In the genomic region with DNA sequence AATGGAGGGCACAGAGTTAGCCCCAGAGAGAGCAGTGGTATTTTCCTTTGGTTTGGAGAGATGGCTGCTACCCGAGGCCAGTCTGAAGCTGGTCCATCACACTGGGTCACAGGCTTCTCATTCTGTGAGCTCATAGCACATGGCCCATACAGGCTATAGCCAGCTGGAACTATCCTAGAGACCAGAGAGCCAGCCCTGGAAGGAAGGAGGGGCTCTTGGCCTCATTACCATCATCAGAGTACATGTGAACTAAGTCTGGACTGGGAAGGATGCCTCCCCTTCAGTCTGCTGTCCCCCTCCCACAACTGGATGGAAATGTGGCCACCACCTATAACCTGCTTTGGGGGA, we compare ENCODE assay signal across 16 mouse cellular contexts.
A peak's percentile ranks its signal among the peaks of the same experiment; 100 is the strongest.
DNase-seq lines count a peak whose midpoint lies in the region; ATAC-seq lines count a peak whose summit lies in the region.
"Had no signal": no experiment of that assay in that cellular context is flagged by ENCODE, and none has a peak within 500 bp of the region (broad histone marks: within the 10 kb centered on the region; RNA-seq: fewer than 3 reads in every experiment).

No protein-coding gene starts in this region.

- H3K9me3 ChIP-seq in limb, embryonic 12.5 days = no peaks in the 10 kb centered on the region
- no peaks in the 10 kb centered on the region for H3K9me3 ChIP-seq in limb, embryonic 10.5 days (replicated peaks)
- H3K9me3 ChIP-seq in forebrain, embryonic 12.5 days = no peaks in the 10 kb centered on the region
- H3K9me3 ChIP-seq in hindbrain, embryonic 14.5 days (ENCODE audit: control insufficient read depth, low read length) = no peaks in the 10 kb centered on the region
- H3K9me3 ChIP-seq in midbrain, embryonic 16.5 days (replicated peaks; ENCODE audit: control insufficient read depth, low read length, poor library complexity, severe bottlenecking) = no peaks in the 10 kb centered on the region
- H3K9me3 ChIP-seq: heart, embryonic 13.5 days; limb, embryonic 13.5 days had no signal

- 0 out of 2 replicates have a peak, but pooled peaks have one; percentile 37 for ATAC-seq in limb, embryonic 12.5 days (ENCODE audit: insufficient number of reproducible peaks, insufficient read depth, low FRiP score, low TSS enrichment, low read depth)
- ATAC-seq in forebrain, embryonic 12.5 days (ENCODE audit: low FRiP score) = no peak
- ATAC-seq in hindbrain, embryonic 14.5 days (ENCODE audit: low FRiP score) = no peak
- no peak for ATAC-seq in midbrain, embryonic 16.5 days

- H3K27ac ChIP-seq in limb, embryonic 12.5 days = no peak overlapping the region
- H3K27ac ChIP-seq in limb, embryonic 10.5 days = no peak overlapping the region
- peak overlapping the region; percentile 90 for H3K27ac ChIP-seq in forebrain, embryonic 12.5 days
- H3K27ac ChIP-seq in hindbrain, embryonic 14.5 days = peak overlapping the region; percentile 60
- H3K27ac ChIP-seq in midbrain, embryonic 16.5 days (ENCODE audit: low read length) = peak overlapping the region; percentile 82
- H3K27ac ChIP-seq: heart, embryonic 13.5 days; limb, embryonic 13.5 days; macrophage had no signal

- intact Hi-C loops in heart, postnatal 36 days (cut with DNase I) = no loop called here

- H3K4me1 ChIP-seq in limb, embryonic 12.5 days (replicated peaks) = peaks cover 11% of the 10 kb centered on the region
- peaks cover 25% of the 10 kb centered on the region for H3K4me1 ChIP-seq in limb, embryonic 10.5 days
- peaks cover 59% of the 10 kb centered on the region for H3K4me1 ChIP-seq in forebrain, embryonic 12.5 days
- peaks cover 34% of the 10 kb centered on the region for H3K4me1 ChIP-seq in hindbrain, embryonic 14.5 days (replicated peaks; ENCODE audit: control insufficient read depth, insufficient read depth, low read length)
- H3K4me1 ChIP-seq in midbrain, embryonic 16.5 days (ENCODE audit: control insufficient read depth, insufficient read depth, low read length) = peaks cover 42% of the 10 kb centered on the region

- no peaks in the 10 kb centered on the region for H3K27me3 ChIP-seq in limb, embryonic 12.5 days
- no peaks in the 10 kb centered on the region for H3K27me3 ChIP-seq in limb, embryonic 10.5 days (ENCODE audit: low read depth, poor library complexity, severe bottlenecking)
- H3K27me3 ChIP-seq in forebrain, embryonic 12.5 days = peaks cover 59% of the 10 kb centered on the region
- peaks cover 3% of the 10 kb centered on the region for H3K27me3 ChIP-seq in hindbrain, embryonic 14.5 days (ENCODE audit: control insufficient read depth, insufficient read depth, low read length)
- no peaks in the 10 kb centered on the region for H3K27me3 ChIP-seq in midbrain, embryonic 16.5 days (ENCODE audit: control insufficient read depth, insufficient read depth, low read depth, low read length)
- H3K27me3 ChIP-seq: limb, embryonic 13.5 days had no signal

- no peak overlapping the region for H3K4me3 ChIP-seq in limb, embryonic 12.5 days (replicated peaks)
- no peak overlapping the region for H3K4me3 ChIP-seq in limb, embryonic 10.5 days
- no peak overlapping the region for H3K4me3 ChIP-seq in forebrain, embryonic 12.5 days (replicated peaks)
- no peak overlapping the region for H3K4me3 ChIP-seq in hindbrain, embryonic 14.5 days (replicated peaks; ENCODE audit: low read length)
- no peak overlapping the region for H3K4me3 ChIP-seq in midbrain, embryonic 16.5 days (ENCODE audit: low read depth, low read length)
- H3K4me3 ChIP-seq: heart, embryonic 13.5 days; limb, embryonic 13.5 days had no signal

- H3K9ac ChIP-seq in limb, embryonic 12.5 days (replicated peaks) = no peak overlapping the region
- H3K9ac ChIP-seq in forebrain, embryonic 12.5 days = no peak overlapping the region
- H3K9ac ChIP-seq in hindbrain, embryonic 14.5 days = no peak overlapping the region
- H3K9ac ChIP-seq in midbrain, embryonic 16.5 days (ENCODE audit: low read depth, low read length) = no peak overlapping the region
- H3K9ac ChIP-seq: heart, embryonic 13.5 days; limb, embryonic 13.5 days had no signal

- WGBS in limb, embryonic 12.5 days = 42% methylated on average over 1 of the region's 1 CpGs
- WGBS in limb, embryonic 10.5 days = 52% methylated on average over 1 of the region's 1 CpGs
- 0% methylated on average over 1 of the region's 1 CpGs for WGBS in forebrain, embryonic 12.5 days
- 4% methylated on average over 1 of the region's 1 CpGs for WGBS in hindbrain, embryonic 14.5 days
- 0% methylated on average over 1 of the region's 1 CpGs for WGBS in midbrain, embryonic 16.5 days

- DNase-seq in limb, embryonic 10.5 days (ENCODE audit: low spot score) = no peak
- no peak for DNase-seq in hindbrain, embryonic 14.5 days (ENCODE audit: low spot score)
- DNase-seq in kidney, postnatal 36 days = no peak
- DNase-seq in heart, postnatal 36 days = no peak
- no peak for DNase-seq in spleen, adult 12 weeks (ENCODE audit: low spot score)
- DNase-seq: adrenal gland, postnatal 25 days; cerebellum, adult 9-11 months; gastrocnemius, postnatal 36 days; kidney, adult 9 months; lung, adult 18-20 months had no signal

- H3K4me2 ChIP-seq in limb, embryonic 12.5 days = no peak overlapping the region
- H3K4me2 ChIP-seq in forebrain, embryonic 12.5 days = peak overlapping the region; percentile 24; the same call in 1 of the 2 replicates
- no peak overlapping the region for H3K4me2 ChIP-seq in hindbrain, embryonic 14.5 days (replicated peaks)
- no peak overlapping the region for H3K4me2 ChIP-seq in midbrain, embryonic 16.5 days (ENCODE audit: low read length)
- H3K4me2 ChIP-seq: heart, embryonic 13.5 days; limb, embryonic 13.5 days had no signal

- no peaks in the 10 kb centered on the region for H3K36me3 ChIP-seq in limb, embryonic 12.5 days
- H3K36me3 ChIP-seq in limb, embryonic 10.5 days = no peaks in the 10 kb centered on the region
- no peaks in the 10 kb centered on the region for H3K36me3 ChIP-seq in forebrain, embryonic 12.5 days (replicated peaks)
- H3K36me3 ChIP-seq in hindbrain, embryonic 14.5 days (replicated peaks; ENCODE audit: control insufficient read depth, insufficient read depth) = no peaks in the 10 kb centered on the region
- H3K36me3 ChIP-seq in midbrain, embryonic 16.5 days (ENCODE audit: control insufficient read depth, insufficient read depth, low read length) = peaks cover 3% of the 10 kb centered on the region; the same call in 1 of the 2 replicates
- H3K36me3 ChIP-seq: heart, embryonic 13.5 days; limb, embryonic 13.5 days had no signal

Comparison
In these comparisons a context has a peak if more than half of its experiments do, and no peak if none do; other contexts are left out.
1. H3K27ac ChIP-seq: peak in forebrain, embryonic 12.5 days (single experiment), hindbrain, embryonic 14.5 days (single experiment) and midbrain, embryonic 16.5 days (single experiment); none in limb, embryonic 12.5 days (single experiment) and limb, embryonic 10.5 days (single experiment).